Mouse (Mus musculus): ENCODE measurements at regions not wholly inside any gene's neighbourhood (a gene's known extent, or its start where the extent isn't known, plus 50 kb on each side); places are given as distances from the start of the nearest gene placed in this dataset.

DNA sequence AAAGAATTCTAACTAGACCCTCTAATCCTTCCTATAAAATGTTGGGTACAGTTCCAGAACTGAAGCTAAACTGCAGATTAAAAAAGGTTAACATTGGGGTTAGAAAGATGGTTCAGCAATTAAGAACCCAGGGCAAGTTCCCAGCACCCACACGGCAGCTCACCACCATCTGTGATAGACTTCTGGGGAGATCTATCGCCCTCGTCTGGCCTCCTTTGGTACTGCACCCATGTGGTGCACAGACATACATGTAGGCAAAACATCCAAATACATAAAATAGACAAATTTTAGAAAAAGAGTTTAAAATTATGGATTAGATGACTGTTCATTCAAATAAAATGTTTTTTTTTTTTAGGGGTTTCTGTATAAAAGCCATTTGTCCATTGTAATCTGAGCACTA is 91.4 kb upstream of the Kazn start:
- H3K9ac ChIP-seq (ENCODE audit: insufficient read depth, low read depth): no peak overlapping the region
- no peaks in the 10 kb centered on the region for H3K36me3 ChIP-seq (replicated peaks in 1 of 2; ENCODE audit: control insufficient read depth in 1 of 2, insufficient read depth in 1 of 2, low read length in 1 of 2)
- H3K9me3 ChIP-seq (replicated peaks; ENCODE audit: low read length): peaks cover 52% of the 10 kb centered on the region
- no peak for DNase-seq (ENCODE audit: extremely low read depth)
- no peak for TF ChIP-seq HCFC1 (IDR thresholded peaks at IDR 0.05; ENCODE audit: low read depth, low read length)
- TF ChIP-seq E2F4 (IDR thresholded peaks at IDR 0.05; ENCODE audit: insufficient replicate concordance, low read depth, low read length): no peak
- TF ChIP-seq TBP (conservative IDR thresholded peaks at IDR 0.05; ENCODE audit: low read depth, low read length): no peak
- no peak for TF ChIP-seq JUN (IDR thresholded peaks at IDR 0.05; ENCODE audit: insufficient read depth, low read depth, low read length)
- TF ChIP-seq ZNF384 (IDR thresholded peaks at IDR 0.05; ENCODE audit: low read depth, low read length): no peak
- no peak for TF ChIP-seq MXI1 (IDR thresholded peaks at IDR 0.05; ENCODE audit: low read depth, low read length)
- TF ChIP-seq ELF1 (IDR thresholded peaks at IDR 0.05; ENCODE audit: low read depth, low read length): no peak
- TF ChIP-seq ETS1 (conservative IDR thresholded peaks at IDR 0.05; ENCODE audit: low read depth, low read length): no peak
- TF ChIP-seq TCF12 (IDR thresholded peaks at IDR 0.05; ENCODE audit: low read depth, low read length): no peak
- no peak for TF ChIP-seq MEF2A (IDR thresholded peaks at IDR 0.05; ENCODE audit: borderline replicate concordance, low read depth, low read length)
- TF ChIP-seq MAZ (IDR thresholded peaks at IDR 0.05; ENCODE audit: low read depth, low read length): no peak
- H3K4me2 ChIP-seq (ENCODE audit: insufficient read depth, low read depth, poor library complexity, severe bottlenecking): no peak overlapping the region
- no peak overlapping the region for H3K4me3 ChIP-seq (replicated peaks in 1 of 3; ENCODE audit: low read depth in 2 of 3, low read length in 2 of 3, poor library complexity in 1 of 3)
- no peaks in the 10 kb centered on the region for H3K79me2 ChIP-seq (replicated peaks; ENCODE audit: control insufficient read depth, extremely low read depth, insufficient read depth, poor library complexity, severe bottlenecking)
- H3K27ac ChIP-seq (ENCODE audit: insufficient read depth, low read depth): no peak overlapping the region
- dilution Hi-C loops (cut with MboI; ENCODE audit: extremely low pct_ligation_motif_present, extremely low pct_unique_long_range_greater_than_20kb, low sequenced_read_pairs): no loop called here
- in situ Hi-C loops (cut with MboI; ENCODE audit: low pct_ligation_motif_present, low pct_unique_long_range_greater_than_20kb, low sequenced_read_pairs): no loop called here
- H3K27me3 ChIP-seq (replicated peaks): no peaks in the 10 kb centered on the region
- H3K4me1 ChIP-seq (ENCODE audit: control insufficient read depth in 1 of 2, insufficient read depth in 2 of 2): no peaks in the 10 kb centered on the region

DNA sequence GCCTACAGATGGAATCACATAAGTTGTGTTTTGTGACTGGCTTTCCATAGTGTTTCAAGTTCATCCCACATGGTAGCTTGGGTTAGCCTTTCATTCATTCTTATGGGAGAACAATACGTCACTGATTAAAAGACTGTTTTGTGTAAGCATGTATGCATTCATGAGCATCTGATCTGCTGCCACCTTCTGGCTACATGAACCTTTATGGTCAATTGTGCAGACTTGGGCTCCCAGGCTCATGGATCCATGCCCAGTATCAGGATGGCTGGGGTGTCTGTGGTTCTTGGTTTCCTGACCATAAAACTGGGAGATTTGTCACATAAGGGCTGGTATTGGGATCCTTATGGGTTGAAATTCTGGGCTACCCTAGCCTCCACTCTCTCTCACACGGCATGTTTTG is 90.4 kb upstream of the Kazn start:
- no peak for DNase-seq (ENCODE audit: extremely low read depth)
- Histone ChIP-seq H3K4me3 (replicated peaks in 1 of 3; ENCODE audit: low read depth in 2 of 3, low read length in 2 of 3, poor library complexity in 1 of 3) (no peak overlapping the region), H3K4me1 (ENCODE audit: control insufficient read depth in 1 of 2, insufficient read depth in 2 of 2) (no peaks in the 10 kb centered on the region), H3K36me3 (replicated peaks in 1 of 2; ENCODE audit: control insufficient read depth in 1 of 2, insufficient read depth in 1 of 2, low read length in 1 of 2) (no peaks in the 10 kb centered on the region), H3K79me2 (replicated peaks; ENCODE audit: control insufficient read depth, extremely low read depth, insufficient read depth, poor library complexity, severe bottlenecking) (no peaks in the 10 kb centered on the region), H3K27me3 (replicated peaks) (no peaks in the 10 kb centered on the region), H3K9me3 (replicated peaks; ENCODE audit: low read length) (peaks cover 52% of the 10 kb centered on the region), H3K27ac (ENCODE audit: insufficient read depth, low read depth) (no peak overlapping the region), H3K4me2 (ENCODE audit: insufficient read depth, low read depth, poor library complexity, severe bottlenecking) (no peak overlapping the region), H3K9ac (ENCODE audit: insufficient read depth, low read depth) (no peak overlapping the region)
- TF ChIP-seq MXI1 (IDR thresholded peaks at IDR 0.05; ENCODE audit: low read depth, low read length) (no peak), ZMIZ1 (IDR thresholded peaks at IDR 0.05; ENCODE audit: low read depth, low read length) (no peak), NELFE (IDR thresholded peaks at IDR 0.05; ENCODE audit: low read depth, low read length) (no peak), MAFK (IDR thresholded peaks at IDR 0.05; ENCODE audit: insufficient replicate concordance, low read length) (no peak), ZNF384 (IDR thresholded peaks at IDR 0.05; ENCODE audit: low read depth, low read length) (no peak), BHLHE40 (IDR thresholded peaks at IDR 0.05; ENCODE audit: low read depth, low read length) (no peak), USF2 (conservative IDR thresholded peaks at IDR 0.05; ENCODE audit: low read depth, low read length) (no peak), ETS1 (conservative IDR thresholded peaks at IDR 0.05; ENCODE audit: low read depth, low read length) (no peak), POLR2AphosphoS2 (IDR thresholded peaks at IDR 0.05; ENCODE audit: low read depth, low read length) (no peak), MEF2A (IDR thresholded peaks at IDR 0.05; ENCODE audit: borderline replicate concordance, low read depth, low read length) (no peak), CHD2 (IDR thresholded peaks at IDR 0.05; ENCODE audit: low read length) (no peak), NRF1 (IDR thresholded peaks at IDR 0.05; ENCODE audit: low read depth, low read length) (no peak), UBTF (IDR thresholded peaks at IDR 0.05; ENCODE audit: low read depth, low read length) (no peak), JUN (IDR thresholded peaks at IDR 0.05; ENCODE audit: insufficient read depth, low read depth, low read length) (no peak), MAZ (IDR thresholded peaks at IDR 0.05; ENCODE audit: low read depth, low read length) (no peak), ZC3H11A (IDR thresholded peaks at IDR 0.05; ENCODE audit: low read depth, low read length) (no peak), PAX5 (IDR thresholded peaks at IDR 0.05; ENCODE audit: low read length) (no peak), ELF1 (IDR thresholded peaks at IDR 0.05; ENCODE audit: low read depth, low read length) (no peak), ZKSCAN1 (IDR thresholded peaks at IDR 0.05; ENCODE audit: borderline replicate concordance, low read depth, low read length) (no peak)
- dilution Hi-C loops (cut with MboI; ENCODE audit: extremely low pct_ligation_motif_present, extremely low pct_unique_long_range_greater_than_20kb, low sequenced_read_pairs) (no loop called here), in situ Hi-C loops (cut with MboI; ENCODE audit: low pct_ligation_motif_present, low pct_unique_long_range_greater_than_20kb, low sequenced_read_pairs) (no loop called here)

Measured in CH12.LX (cell line).